Mouse (Mus musculus) common myeloid progenitor, adult 5-6 weeks (primary cell): Measurements from ENCODE around the gene Mcub. TPM values are rescaled to one million over a fixed set of nuclear protein-coding genes. Genes with fewer than 3 reads are reported as not detected.
A peak's percentile ranks its signal among the peaks of the same experiment; 100 is the strongest.

ENCODE experiments used
- ATAC-seq: replicated peaks from 2 replicates; pipeline ENCODE4 v1.8.0; 2016; ENCODE audit warnings: low read depth, mild to moderate bottlenecking, moderate TSS enrichment, inconsistent platforms; ENCODE audit not compliant: poor library complexity, severe bottlenecking
- total RNA-seq: library from RNA; stranded (forward); fragments of 200-1000, 187-1606 nt; gene quantifications from 2 replicates; pipeline ENCODE4 v1.2.3, GENCODE M21; 2017

Mcub gene
- 0.78 and 2.8 TPM in 2 replicates for total RNA-seq

- peak; percentile 78 for ATAC-seq
These were observed at the start of gene Mcub for GRCm38 (mm10) chr3:129969432-129970395. Gene Mcub, minus strand, starts transcription at chr3:129970206.

- ATAC-seq: peak; percentile 56
These were observed 42.9 kb upstream of the Mcub start for GRCm38 (mm10) chr3:130012943-130013342.

GRCm38 (mm10) chr3:130011236-130011635 is 41.2 kb upstream of the Mcub start:
- no peak for ATAC-seq

GRCm38 (mm10) chr3:130006141-130006540 is 36.1 kb upstream of the Mcub start:
- ATAC-seq: no peak

- no peak for ATAC-seq
These were observed 30.9 kb upstream of the Mcub start for GRCm38 (mm10) chr3:130000926-130001325.

GRCm38 (mm10) chr3:129998526-129998925 is 28.5 kb upstream of the Mcub start:
- ATAC-seq: no peak

GRCm38 (mm10) chr3:129998001-129998400 is 28.0 kb upstream of the Mcub start:
- ATAC-seq: no peak

GRCm38 (mm10) chr3:129997324-129997723 is 27.3 kb upstream of the Mcub start:
- ATAC-seq: no peak

- ATAC-seq: no peak
These were observed 17.3 kb upstream of the Mcub start for GRCm38 (mm10) chr3:129987297-129987696.

GRCm38 (mm10) chr3:129985335-129985734 is 15.3 kb upstream of the Mcub start:
- no peak for ATAC-seq

- ATAC-seq: peak; percentile 86
These were observed 14.8 kb upstream of the Mcub start for GRCm38 (mm10) chr3:129984797-129985196.

GRCm38 (mm10) chr3:129982271-129982670 is 12.3 kb upstream of the Mcub start:
- ATAC-seq: no peak

- ATAC-seq: no peak
These were observed 11.8 kb upstream of the Mcub start for GRCm38 (mm10) chr3:129981756-129982155.

GRCm38 (mm10) chr3:129979510-129979909 is 9.5 kb upstream of the Mcub start:
- ATAC-seq: no peak

GRCm38 (mm10) chr3:129978716-129979115 is 8.7 kb upstream of the Mcub start:
- ATAC-seq: no peak

GRCm38 (mm10) chr3:129976317-129976716 is 6.3 kb upstream of the Mcub start:
- no peak for ATAC-seq

GRCm38 (mm10) chr3:129970529-129971515 is 816 bp upstream of the Mcub start:
- ATAC-seq: peak; percentile 22; the same call in 1 of the 2 replicates

- peak; percentile 10; the same call in 1 of the 2 replicates for ATAC-seq
These were observed 975 bp downstream of the Mcub start for GRCm38 (mm10) chr3:129969031-129969430.

GRCm38 (mm10) chr3:129967874-129968273 is 2.1 kb downstream of the Mcub start:
- no peak for ATAC-seq

- no peak for ATAC-seq
These were observed 5.3 kb downstream of the Mcub start for GRCm38 (mm10) chr3:129964681-129965080.
